Mouse (Mus musculus) megakaryocyte progenitor cell, adult 5-6 weeks (primary cell): ENCODE data around the gene Pawr. TPM values are rescaled to one million over a fixed set of nuclear protein-coding genes. Genes with fewer than 3 reads are reported as not detected.

Experiments
- total RNA-seq, 2 experiments: library from RNA; stranded (forward) in 1 of 2; stranded (reverse) in 1 of 2; fragments of 157-497, 149-512 nt in 1 of 2; fragments of 200-1000 nt in 1 of 2; gene quantifications; 2 replicates each; pipeline versions ENCODE4 v1.2.3 to v1.2.4; 2015 to 2017

Pawr gene
- total RNA-seq, 2 experiments from 2014 or later, result 0.54 TPM; not detected in 1

Other genes with a start within 250 kb of the Pawr start
- 101 and 106 TPM in 2 replicates for gene Ppp1r12a, start 169.9 kb upstream of the Pawr start, total RNA-seq (2015)
- 137 and 172 TPM in 2 replicates for gene Ppp1r12a, start 169.9 kb upstream of the Pawr start, total RNA-seq (2017)